Mouse (Mus musculus) megakaryocyte, embryonic 14.5 days (primary cell): ENCODE results near the gene Zfhx3. TPM values are rescaled to one million over a fixed set of nuclear protein-coding genes. Genes with fewer than 3 reads are reported as not detected.

Experiments used
- H3K27me3 ChIP-seq: replicated peaks from 2 replicates; pipeline ENCODE3; 2012; ENCODE audit warnings: inconsistent platforms
- H3K36me3 ChIP-seq: replicated peaks from 2 replicates; pipeline ENCODE3; 2012; ENCODE audit warnings: low read length, inconsistent platforms, mixed read lengths
- H3K4me1 ChIP-seq: 2 replicates; pipeline ENCODE4 v1.6.1; 2012; ENCODE audit warnings: inconsistent platforms
- H3K4me3 ChIP-seq: replicated peaks from 2 replicates; pipeline ENCODE3; 2012; ENCODE audit warnings: moderate library complexity, mild to moderate bottlenecking, inconsistent platforms
- H3K9me3 ChIP-seq: 2 replicates; pipeline ENCODE4 v1.6.1; 2012; ENCODE audit warnings: inconsistent platforms
- FLI1 ChIP-seq: IDR thresholded peaks from 2 replicates; pipeline ENCODE4 v1.6.1; 2012; ENCODE audit warnings: low read length, inconsistent platforms, mixed read lengths
- GATA1 ChIP-seq: IDR thresholded peaks from 3 replicates; pipeline ENCODE4 v1.6.1; 2012; ENCODE audit warnings: mixed read lengths, low read length, inconsistent platforms, borderline replicate concordance
- polyA plus RNA-seq: library from polyadenylated mRNA; stranded (reverse); fragments of >175 nt; gene quantifications from 2 replicates; pipeline ENCODE4 v1.2.3, GENCODE M21; 2012; ENCODE audit warnings: low replicate concordance; ENCODE audit not compliant: insufficient read depth

Zfhx3 gene
- polyA plus RNA-seq, 1 experiment, result 1.1 TPM

GRCm38 (mm10) chr8:108246035-108246933 is 303.8 kb downstream of the Zfhx3 start:
- no peak for TF ChIP-seq FLI1
- TF ChIP-seq GATA1, result no peak
- Histone ChIP-seq H3K9me3 (no peaks in the 10 kb centered on the region), H3K36me3 (no peaks in the 10 kb centered on the region), H3K4me3 (no peak overlapping the region), H3K4me1 (no peaks in the 10 kb centered on the region), H3K27me3 (no peaks in the 10 kb centered on the region)

DNA sequence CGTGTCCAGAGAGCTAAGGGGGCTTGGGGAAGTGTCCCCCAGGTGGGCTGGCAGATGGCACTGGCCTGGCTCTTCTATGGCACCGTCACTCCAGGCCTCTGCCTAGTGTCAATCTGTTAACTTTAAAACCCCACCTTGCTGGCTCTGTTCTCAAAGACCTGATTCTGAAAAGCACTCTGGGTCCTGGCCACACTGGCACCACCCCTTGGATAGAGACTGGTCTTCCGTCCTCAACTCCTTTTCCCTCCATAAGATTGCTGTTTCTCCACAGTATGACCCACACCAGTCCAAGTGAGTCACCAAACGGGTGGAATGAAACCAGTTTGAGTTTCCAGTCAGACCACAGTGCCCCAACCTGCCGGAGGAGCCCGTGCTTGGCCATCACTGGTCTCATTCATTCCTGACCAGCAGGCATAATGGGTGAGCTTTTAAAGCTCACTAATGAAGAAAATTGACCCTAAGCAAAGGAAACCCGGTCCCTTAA is 304.5 kb downstream of the Zfhx3 start:
- no peaks in the 10 kb centered on the region for H3K36me3 ChIP-seq
- no peak overlapping the region for H3K4me3 ChIP-seq
- H3K27me3 ChIP-seq, result no peaks in the 10 kb centered on the region
- H3K4me1 ChIP-seq, result no peaks in the 10 kb centered on the region
- H3K9me3 ChIP-seq, result no peaks in the 10 kb centered on the region
- no peak for TF ChIP-seq FLI1
- TF ChIP-seq GATA1, result no peak

GRCm38 (mm10) chr8:108264593-108265160 is 322.2 kb downstream of the Zfhx3 start:
- no peak overlapping the region for H3K4me3 ChIP-seq
- TF ChIP-seq FLI1, result no peak
- TF ChIP-seq GATA1, result no peak
- peaks cover 4% of the 10 kb centered on the region for H3K9me3 ChIP-seq
- H3K4me1 ChIP-seq, result no peaks in the 10 kb centered on the region
- H3K27me3 ChIP-seq, result no peaks in the 10 kb centered on the region
- H3K36me3 ChIP-seq, result no peaks in the 10 kb centered on the region

GRCm38 (mm10) chr8:108277960-108278359 is 335.5 kb downstream of the Zfhx3 start:
- TF ChIP-seq FLI1 (no peak), GATA1 (no peak)
- H3K9me3 ChIP-seq, result peaks cover 23% of the 10 kb centered on the region; the same call in 1 of the 2 replicates
- H3K36me3 ChIP-seq, result no peaks in the 10 kb centered on the region
- H3K4me1 ChIP-seq, result no peaks in the 10 kb centered on the region
- no peak overlapping the region for H3K4me3 ChIP-seq
- no peaks in the 10 kb centered on the region for H3K27me3 ChIP-seq

DNA sequence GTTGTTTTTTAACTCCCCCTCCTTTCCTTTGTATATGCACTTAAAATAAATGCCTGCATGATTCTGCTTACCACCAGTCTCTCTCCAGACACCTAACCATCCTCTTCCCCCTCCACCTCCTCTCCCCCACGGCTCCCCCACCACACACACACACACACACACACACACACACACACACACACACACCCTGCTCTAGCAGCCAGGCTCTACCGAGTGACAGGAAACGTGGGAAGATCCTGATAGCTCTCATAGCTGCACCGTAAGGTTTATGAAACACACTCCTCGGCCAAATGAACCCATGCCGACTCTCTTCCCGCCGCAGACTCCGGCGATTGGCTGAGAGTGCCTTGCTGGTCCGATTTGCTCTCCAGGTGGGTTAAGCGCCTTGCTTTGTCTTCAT is 339.5 kb downstream of the Zfhx3 start:
- no peaks in the 10 kb centered on the region for H3K36me3 ChIP-seq
- TF ChIP-seq GATA1, result no peak
- no peak for TF ChIP-seq FLI1
- H3K27me3 ChIP-seq, result no peaks in the 10 kb centered on the region
- no peaks in the 10 kb centered on the region for H3K4me1 ChIP-seq
- peaks cover 11% of the 10 kb centered on the region; the same call in 1 of the 2 replicates for H3K9me3 ChIP-seq
- no peak overlapping the region for H3K4me3 ChIP-seq

- Histone ChIP-seq H3K9me3 (0 out of 2 replicates have a peak, but pooled peaks cover 6% of the 10 kb centered on the region), H3K4me3 (no peak overlapping the region), H3K4me1 (no peaks in the 10 kb centered on the region), H3K27me3 (no peaks in the 10 kb centered on the region), H3K36me3 (no peaks in the 10 kb centered on the region)
- TF ChIP-seq FLI1 (no peak), GATA1 (no peak)
Observed at GRCm38 (mm10) chr8:108286117-108286516, 343.7 kb downstream of the Zfhx3 start.

GRCm38 (mm10) chr8:108300964-108301615 is 358.6 kb downstream of the Zfhx3 start:
- Histone ChIP-seq H3K9me3 (peaks cover 23% of the 10 kb centered on the region), H3K27me3 (no peaks in the 10 kb centered on the region), H3K36me3 (no peaks in the 10 kb centered on the region), H3K4me1 (no peaks in the 10 kb centered on the region), H3K4me3 (no peak overlapping the region)
- no peak for TF ChIP-seq FLI1

GRCm38 (mm10) chr8:108301654-108302053 is 359.2 kb downstream of the Zfhx3 start:
- no peaks in the 10 kb centered on the region for H3K4me1 ChIP-seq
- H3K36me3 ChIP-seq, result no peaks in the 10 kb centered on the region
- peaks cover 23% of the 10 kb centered on the region for H3K9me3 ChIP-seq
- TF ChIP-seq GATA1, result no peak
- TF ChIP-seq FLI1, result no peak
- H3K4me3 ChIP-seq, result no peak overlapping the region
- no peaks in the 10 kb centered on the region for H3K27me3 ChIP-seq

- peaks cover 25% of the 10 kb centered on the region for H3K9me3 ChIP-seq
- H3K27me3 ChIP-seq, result no peaks in the 10 kb centered on the region
- no peak for TF ChIP-seq GATA1
- no peak for TF ChIP-seq FLI1
- H3K4me3 ChIP-seq, result no peak overlapping the region
- H3K36me3 ChIP-seq, result no peaks in the 10 kb centered on the region
- H3K4me1 ChIP-seq, result no peaks in the 10 kb centered on the region
Observed at GRCm38 (mm10) chr8:108305368-108305767, 362.9 kb downstream of the Zfhx3 start.
